Mouse (Mus musculus) mouse trophoblast stem cell (cell line): ENCODE measurements around the gene C2cd4c.

ENCODE experiments used
- in situ Hi-C, 2 experiments: fragments of 300-500 bp; cut with MseI, MboI; formaldehyde crosslinking; loops; 2 replicates in 1 of 2; 3 replicates in 1 of 2; pipeline ENCODE4 v1.15.1; 2025

C2cd4c gene

GRCm38 (mm10) chr10:79613578-79614304 lies at the start of gene C2cd4c:
Gene C2cd4c, minus strand, starts transcription at chr10:79614025.
- in situ Hi-C loops: no loop called here

GRCm38 (mm10) chr10:79661861-79662260 lies 48.0 kb upstream of the C2cd4c start:
- in situ Hi-C loops: no loop called here

- in situ Hi-C loops: no loop called here
Observed at GRCm38 (mm10) chr10:79660298-79660697, 46.5 kb upstream of the C2cd4c start.

- in situ Hi-C loops: no loop called here
Observed at GRCm38 (mm10) chr10:79658829-79659228, 45.0 kb upstream of the C2cd4c start.

- in situ Hi-C loops: loop anchor here in 1 of 2 experiments (5.0 kb wide), 1 partner anchor 58 kb away; no protein-coding TSS in a partner anchor
Observed at GRCm38 (mm10) chr10:79654946-79655395, 41.1 kb upstream of the C2cd4c start.

DNA sequence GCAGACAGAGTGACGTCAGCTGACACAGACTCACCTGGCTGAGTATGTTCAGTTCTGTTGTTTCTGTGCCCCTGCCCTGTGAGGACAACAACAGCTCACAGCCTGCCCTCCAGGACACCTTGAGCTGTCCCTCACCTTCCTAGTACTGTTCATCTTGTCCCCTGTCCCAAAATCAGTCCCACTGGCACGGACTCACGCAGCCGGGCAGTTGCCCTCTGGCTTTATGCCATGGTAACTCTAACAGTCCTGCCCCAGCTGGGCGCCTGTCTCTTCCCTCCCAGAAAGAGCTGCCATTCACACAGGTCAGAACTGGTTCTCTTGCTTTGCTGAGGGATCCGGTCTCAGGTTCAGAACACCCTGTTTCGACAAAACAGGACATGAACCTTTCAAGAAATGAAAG lies 39.0 kb upstream of the C2cd4c start:
- in situ Hi-C loops: loop anchor here in 1 of 2 experiments (5.0 kb wide), 1 partner anchor 55 kb away; no protein-coding TSS in a partner anchor

DNA sequence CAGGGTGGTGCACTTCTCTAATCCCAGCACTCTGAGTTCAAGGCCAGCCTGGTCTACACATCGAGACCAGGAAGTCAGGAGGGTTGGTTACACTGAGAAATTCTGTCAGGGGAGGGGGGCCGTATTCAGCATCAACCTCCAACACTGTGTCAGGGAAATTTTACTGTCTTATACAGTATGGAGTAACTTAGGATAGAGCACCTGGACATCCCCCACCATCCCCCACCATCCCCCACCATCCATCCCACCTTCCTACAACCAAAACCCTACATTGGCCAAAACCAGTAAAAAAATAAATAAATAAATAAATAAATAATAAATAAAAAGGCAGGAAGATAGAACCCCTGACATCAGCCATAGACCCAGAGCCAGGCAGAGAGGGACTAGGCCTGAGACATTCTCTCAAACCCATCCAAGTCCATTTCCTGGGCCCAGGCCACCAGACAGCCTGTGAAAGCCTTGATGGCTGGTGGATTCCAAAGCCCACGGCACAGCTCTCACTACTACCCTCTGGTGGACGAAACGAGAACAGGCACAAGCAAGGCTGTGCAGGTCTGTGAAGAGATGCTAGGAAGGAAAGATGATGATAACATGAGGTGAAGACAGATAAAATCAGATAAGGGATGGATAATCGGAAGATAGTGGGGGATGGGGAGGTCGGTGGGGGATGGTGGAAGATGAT lies 35.4 kb upstream of the C2cd4c start:
- in situ Hi-C loops: loop anchor here in 1 of 2 experiments (5.0 kb wide), 1 partner anchor 52 kb away; no protein-coding TSS in a partner anchor

DNA sequence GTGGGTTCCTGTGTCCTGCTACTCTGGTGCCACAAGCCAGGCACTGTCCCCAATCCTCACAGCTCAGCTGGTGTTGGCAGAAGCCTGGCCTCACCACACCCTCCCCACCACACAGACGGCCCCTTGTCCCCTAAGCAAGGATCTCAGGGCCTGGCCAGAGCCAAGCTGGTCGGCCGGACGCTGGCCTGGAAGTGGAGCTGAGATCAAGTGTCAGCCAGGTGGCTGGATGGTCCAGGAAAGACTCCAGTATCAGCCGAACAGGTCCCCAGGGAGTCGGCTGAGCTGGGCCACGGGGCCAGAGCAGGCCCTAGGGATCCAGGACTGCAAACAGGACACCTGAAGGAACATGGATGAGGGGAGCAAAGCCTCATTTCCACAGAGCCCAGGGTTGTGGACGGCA lies 31.9 kb upstream of the C2cd4c start, which contains the start of gene Odf3l2:
Gene Odf3l2, minus strand, starts transcription at position 28 of the 400 bp plus-strand sequence.
- in situ Hi-C loops: loop anchor here in 1 of 2 experiments (5.0 kb wide), 1 partner anchor 48 kb away; no protein-coding TSS in a partner anchor

DNA sequence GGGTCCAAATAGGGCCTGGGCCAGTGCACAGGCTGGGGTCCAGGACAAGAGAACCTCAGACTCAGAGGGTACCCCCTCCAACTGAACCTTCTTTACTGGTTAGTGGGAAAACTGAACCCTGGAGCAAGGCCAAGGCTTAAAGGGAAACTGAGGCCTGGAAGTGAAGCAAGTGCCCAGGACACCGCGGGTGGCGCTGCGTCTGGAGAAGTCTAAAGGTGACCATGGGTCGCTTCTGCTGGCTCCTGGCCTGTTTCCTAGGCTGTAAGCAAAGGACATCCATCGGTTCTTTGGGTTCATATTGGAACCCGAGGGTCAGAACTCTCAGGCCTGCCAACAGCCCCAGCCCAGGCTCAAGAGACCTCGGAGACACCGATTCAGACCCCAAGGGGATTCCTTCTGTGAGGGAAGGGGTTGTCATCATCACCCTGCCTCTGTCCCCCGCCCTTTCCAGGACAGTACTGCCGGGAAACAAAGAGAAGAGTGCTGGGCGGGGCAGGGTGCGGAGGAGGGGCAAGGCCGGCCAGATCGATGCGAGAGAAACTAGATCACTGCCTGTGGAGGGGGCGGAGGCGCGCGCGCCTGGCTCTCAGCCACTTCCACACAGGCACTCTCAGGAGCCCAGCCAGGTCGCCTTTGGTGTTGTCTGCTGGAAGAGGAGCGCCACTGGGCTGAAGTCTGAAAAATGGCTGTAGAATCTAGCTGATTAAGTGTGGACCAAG lies 24.8 kb upstream of the C2cd4c start:
- in situ Hi-C loops: no loop called here

GRCm38 (mm10) chr10:79637128-79638110 lies 23.6 kb upstream of the C2cd4c start, which contains the start of gene Shc2:
Gene Shc2, minus strand, starts transcription at chr10:79637918.
- in situ Hi-C loops: no loop called here

DNA sequence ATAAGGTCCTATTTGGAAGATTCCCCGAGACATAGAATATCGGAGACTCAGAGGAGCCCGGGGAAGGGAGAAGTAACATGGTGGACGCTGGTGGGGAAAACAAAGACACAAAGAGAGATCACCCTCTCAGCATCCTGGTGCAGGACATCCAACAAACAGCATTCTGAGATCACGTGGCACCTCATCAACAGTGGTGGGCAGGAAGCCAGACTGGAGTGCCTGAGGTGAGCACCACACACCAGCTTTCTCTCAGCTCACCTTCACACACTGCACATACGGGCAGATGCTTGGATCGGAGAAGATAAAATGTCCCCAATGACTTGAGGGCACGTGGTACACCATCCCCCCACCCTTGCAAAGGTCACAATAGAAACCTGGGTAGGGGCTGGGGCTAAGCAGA lies 22.5 kb upstream of the C2cd4c start:
- in situ Hi-C loops: no loop called here

DNA sequence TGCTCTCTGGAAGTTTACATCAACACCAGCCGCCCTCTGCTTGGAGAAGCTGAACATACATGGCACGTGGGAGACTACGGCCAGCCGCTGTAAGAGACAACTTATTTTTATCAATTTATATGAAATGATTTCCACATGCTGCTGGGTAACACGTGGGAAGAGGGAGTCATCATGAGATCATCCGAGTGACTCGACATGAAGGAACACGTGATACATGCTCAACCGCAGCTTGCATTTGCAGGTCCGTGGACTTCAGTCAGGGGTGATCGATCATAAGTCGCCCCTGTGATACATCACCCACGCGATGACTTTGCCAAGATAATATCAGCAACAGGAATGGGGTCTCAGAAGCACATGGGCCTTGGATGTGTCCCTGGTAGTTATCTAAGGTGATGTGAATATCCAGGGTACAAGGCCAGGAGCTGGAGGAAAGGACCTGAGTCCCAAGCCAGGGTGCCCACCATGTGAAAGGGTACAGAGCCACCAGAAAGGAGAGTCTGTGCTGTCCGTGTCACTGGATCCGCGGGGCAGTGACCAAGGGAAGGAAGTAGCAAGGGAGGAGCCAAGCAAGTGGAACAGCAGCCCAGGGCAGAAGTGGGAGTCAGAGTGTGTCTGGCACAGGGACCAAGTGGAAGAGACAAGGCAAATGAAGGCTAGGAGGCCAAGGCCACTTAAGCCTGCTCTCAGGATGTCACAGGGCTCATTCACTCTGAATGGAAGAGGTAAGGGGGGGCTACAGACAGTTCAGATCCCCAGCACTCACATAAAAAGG lies 19.4 kb upstream of the C2cd4c start:
- in situ Hi-C loops: no loop called here

DNA sequence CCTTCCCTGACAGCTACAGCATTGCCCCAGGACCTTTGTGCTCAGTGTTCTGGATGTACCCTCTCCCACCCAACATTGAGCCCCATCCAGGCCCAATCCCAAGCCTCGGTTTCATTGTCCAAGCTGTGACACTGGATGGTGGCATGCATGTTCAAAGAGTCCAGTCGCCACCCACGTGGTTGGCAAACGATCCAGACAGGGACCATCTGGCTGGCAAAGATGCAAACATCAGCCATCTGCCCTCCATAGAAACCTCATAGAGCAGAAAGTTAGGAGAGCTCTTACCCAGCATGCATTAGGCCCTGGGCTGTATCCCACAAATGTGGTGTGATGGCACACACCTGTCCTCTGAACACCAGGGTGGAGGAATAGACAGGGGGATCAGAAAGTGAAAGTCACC lies 17.6 kb upstream of the C2cd4c start:
- in situ Hi-C loops: no loop called here

DNA sequence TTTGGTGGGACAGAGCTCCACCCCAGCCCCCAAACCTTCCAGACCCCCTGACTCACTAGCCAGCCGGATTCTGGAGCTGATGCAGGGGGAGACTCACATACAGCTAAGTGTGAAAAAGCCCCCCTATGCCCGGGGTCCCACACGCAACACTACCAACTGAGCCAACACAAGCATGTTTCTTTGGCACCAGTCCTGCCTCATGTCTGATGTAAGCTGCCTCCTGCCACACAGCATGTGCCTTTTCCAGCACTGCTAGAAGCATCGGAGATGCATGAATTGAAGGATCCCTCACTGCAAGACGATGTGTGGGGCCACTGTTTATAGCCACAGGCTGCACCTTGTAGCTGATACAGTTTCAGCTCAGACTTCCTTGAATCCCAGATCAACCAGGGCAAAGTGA lies 14.6 kb upstream of the C2cd4c start:
- in situ Hi-C loops: no loop called here

- in situ Hi-C loops: no loop called here
Observed at GRCm38 (mm10) chr10:79626156-79626555, 12.3 kb upstream of the C2cd4c start.

GRCm38 (mm10) chr10:79625398-79625797 lies 11.6 kb upstream of the C2cd4c start:
- in situ Hi-C loops: no loop called here

DNA sequence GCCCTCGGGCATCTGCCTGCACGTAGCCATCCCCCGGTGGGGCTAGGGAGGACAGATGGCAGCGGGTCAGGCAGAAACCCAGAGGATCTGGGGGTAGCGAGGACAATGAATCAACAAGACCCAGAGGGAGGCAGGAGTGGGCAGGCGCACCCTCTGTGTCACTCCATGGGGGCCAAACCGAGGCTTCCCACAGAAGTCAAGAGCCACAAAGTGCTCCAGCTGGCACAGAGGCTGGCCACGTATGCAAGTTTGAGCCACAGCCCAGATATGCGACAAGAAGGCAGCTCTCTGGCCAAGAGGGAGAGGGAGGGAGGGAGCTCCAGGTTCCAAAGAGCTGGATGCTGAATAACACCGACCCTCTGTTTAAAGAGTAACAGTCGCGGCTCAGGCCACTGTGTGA lies 10.1 kb upstream of the C2cd4c start:
- in situ Hi-C loops: no loop called here

GRCm38 (mm10) chr10:79616376-79616775 lies 2.6 kb upstream of the C2cd4c start:
- in situ Hi-C loops: no loop called here

DNA sequence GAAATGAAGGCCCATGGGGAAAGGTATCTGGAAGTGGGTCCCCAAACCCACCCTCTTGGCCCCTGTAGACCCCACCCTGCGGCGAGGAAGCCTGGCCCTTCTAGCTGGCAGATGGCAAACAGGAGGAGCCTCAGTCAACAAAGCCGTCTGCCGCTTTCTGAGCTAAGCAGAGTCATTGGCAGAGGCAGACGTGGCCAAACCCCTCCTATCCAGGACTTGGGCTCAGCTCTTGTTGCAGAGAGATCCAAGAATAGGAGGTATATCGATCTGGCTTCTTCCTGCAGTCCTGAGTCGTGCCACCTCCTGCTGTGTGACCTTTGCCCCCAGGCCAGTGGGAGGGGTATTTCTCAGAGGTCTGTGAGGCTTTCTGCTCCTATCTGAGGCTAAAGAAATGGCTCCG lies 2.0 kb upstream of the C2cd4c start:
- in situ Hi-C loops: no loop called here

DNA sequence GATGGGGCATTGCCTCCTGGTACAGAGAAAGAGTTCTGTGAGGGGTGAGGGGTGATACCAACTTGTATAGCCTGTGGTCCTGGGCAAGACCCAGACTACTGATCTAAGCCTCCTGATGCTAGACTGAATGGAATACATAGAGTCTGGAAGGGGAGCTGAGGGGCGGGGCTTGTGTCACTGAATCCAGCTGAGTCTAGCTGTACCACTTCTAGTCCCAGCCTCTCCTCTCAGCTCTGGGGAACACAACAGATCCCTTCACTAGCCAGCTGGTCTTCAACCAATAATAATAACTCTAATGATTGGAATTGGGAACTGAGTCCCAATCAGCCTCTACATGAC lies 449 bp upstream of the C2cd4c start:
- in situ Hi-C loops: no loop called here
